Comparison of ENCODE assay signal across 8 mouse cellular contexts in the genomic region with DNA sequence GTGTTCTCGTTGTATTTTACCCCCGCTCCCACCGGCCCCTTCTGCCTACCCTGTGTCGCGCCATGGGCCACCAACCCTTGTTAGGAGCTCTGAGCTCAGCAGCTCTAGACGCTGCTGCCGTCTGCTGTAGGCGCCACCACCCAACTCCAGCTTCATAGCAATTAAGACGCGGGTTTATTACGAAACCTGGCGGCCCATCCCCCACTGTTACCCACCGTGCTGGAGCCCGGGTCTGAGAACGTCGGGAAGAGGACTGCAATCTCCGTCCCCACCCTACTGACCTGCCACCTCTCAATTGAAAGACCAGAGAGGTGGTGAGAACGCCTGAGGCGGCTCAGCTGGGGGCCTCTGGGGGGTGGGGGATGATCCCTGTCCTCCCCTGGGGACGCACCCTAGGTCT. TPM values are rescaled to one million over a fixed set of nuclear protein-coding genes. Genes with fewer than 3 reads are reported as not detected.
A peak's percentile ranks its signal among the peaks of the same experiment; 100 is the strongest.
DNase-seq lines count a peak whose midpoint lies in the region; ATAC-seq and TF ChIP-seq lines count a peak whose summit lies in the region.

No protein-coding gene starts in this region.

- no peak for DNase-seq in kidney, postnatal 0 days (ENCODE audit: low spot score)
- no peak for DNase-seq in kidney, adult 11 months
- no peak for DNase-seq in ES-E14 (ENCODE audit: low read depth, low spot score)
- DNase-seq in limb, embryonic 11.5 days (ENCODE audit: low spot score): peak; percentile 75
- DNase-seq in naive thymus-derived CD4-positive, alpha-beta T cell, adult 2 months (ENCODE audit: low read depth): peak; percentile 65

- peak overlapping the region; percentile 24 for H3K4me3 ChIP-seq in kidney, postnatal 0 days (replicated peaks; ENCODE audit: low read depth, low read length)
- H3K4me3 ChIP-seq in ES-E14 (ENCODE audit: insufficient read depth in 1 of 2, low read depth in 1 of 2, low read length in 2 of 2, poor library complexity in 1 of 2, severe bottlenecking in 1 of 2): peak overlapping the region in 1 of 2 experiments; percentile 85; a peak in 3 of 4 replicates
- H3K4me3 ChIP-seq in forebrain, embryonic 12.5 days (replicated peaks): peak overlapping the region; percentile 44
- H3K4me3 ChIP-seq in limb, embryonic 11.5 days (ENCODE audit: low read depth, low read length): peak overlapping the region; percentile 56

- no peak for ATAC-seq in kidney, postnatal 0 days (replicated peaks; ENCODE audit: low FRiP score, low read depth)
- no peak for ATAC-seq in forebrain, embryonic 12.5 days (ENCODE audit: low FRiP score)
- no peak for ATAC-seq in limb, embryonic 11.5 days (ENCODE audit: insufficient number of reproducible peaks, low FRiP score, low TSS enrichment, low read depth)
- ATAC-seq in erythroblast, adult 5-6 weeks (replicated peaks; ENCODE audit: low FRiP score, poor library complexity, severe bottlenecking): no peak
- no peak for ATAC-seq in monocyte, adult 5-6 weeks (replicated peaks; ENCODE audit: insufficient number of reproducible peaks, low FRiP score, low TSS enrichment, poor library complexity, severe bottlenecking)

- in situ Hi-C loops in ES-E14 (cut with MboI; ENCODE audit: low sequenced_read_pairs in 2 of 2, unreplicated experiment in 2 of 2): no loop called here

- peak overlapping the region; percentile 94 for H3K4me2 ChIP-seq in kidney, postnatal 0 days (ENCODE audit: low read length)
- H3K4me2 ChIP-seq in forebrain, embryonic 12.5 days: peak overlapping the region; percentile 73
- peak overlapping the region; percentile 81 for H3K4me2 ChIP-seq in limb, embryonic 11.5 days (ENCODE audit: low read depth, severe bottlenecking)

- H3K27ac ChIP-seq in kidney, postnatal 0 days: no peak overlapping the region
- no peak overlapping the region for H3K27ac ChIP-seq in ES-E14 (ENCODE audit: insufficient read depth, low read depth, low read length, poor library complexity, severe bottlenecking)
- H3K27ac ChIP-seq in forebrain, embryonic 12.5 days: no peak overlapping the region
- H3K27ac ChIP-seq in limb, embryonic 11.5 days (replicated peaks; ENCODE audit: low read depth, low read length): no peak overlapping the region

- TF ChIP-seq CTCF in kidney, postnatal 0 days (IDR thresholded peaks at IDR 0.05; ENCODE audit: low read depth): no peak

- peaks cover 12% of the 10 kb centered on the region for H3K27me3 ChIP-seq in kidney, postnatal 0 days (ENCODE audit: insufficient read depth, low read length)
- peaks cover 72% of the 10 kb centered on the region for H3K27me3 ChIP-seq in forebrain, embryonic 12.5 days
- peaks cover 37% of the 10 kb centered on the region for H3K27me3 ChIP-seq in limb, embryonic 11.5 days (ENCODE audit: control insufficient read depth, insufficient read depth, low read length)

- peaks cover 47% of the 10 kb centered on the region for H3K4me1 ChIP-seq in kidney, postnatal 0 days (replicated peaks; ENCODE audit: insufficient read depth, low read length)
- peaks cover 10 to 49% of the 10 kb centered on the region in 2 experiments for H3K4me1 ChIP-seq in ES-E14 (ENCODE audit: control insufficient read depth in 2 of 2, insufficient read depth in 2 of 2, low read length in 2 of 2, poor library complexity in 1 of 2)
- peaks cover 80% of the 10 kb centered on the region for H3K4me1 ChIP-seq in forebrain, embryonic 12.5 days
- peaks cover 70% of the 10 kb centered on the region for H3K4me1 ChIP-seq in limb, embryonic 11.5 days (ENCODE audit: control insufficient read depth, insufficient read depth, low read length)

- H3K9ac ChIP-seq in kidney, postnatal 0 days (ENCODE audit: low read depth, low read length): peak overlapping the region; percentile 41; the same call in 1 of the 2 replicates
- H3K9ac ChIP-seq in ES-E14 (ENCODE audit: insufficient read depth, low read depth, low read length, poor library complexity, severe bottlenecking): peak overlapping the region; percentile 27; the same call in 1 of the 2 replicates
- peak overlapping the region; percentile 29 for H3K9ac ChIP-seq in forebrain, embryonic 12.5 days
- no peak overlapping the region; the same call in 1 of the 2 replicates for H3K9ac ChIP-seq in limb, embryonic 11.5 days (ENCODE audit: low read length)

- 3% methylated on average over 20 of the region's 20 CpGs for WGBS in kidney, postnatal 0 days
- WGBS in forebrain, embryonic 12.5 days: under 1% methylated on average over 20 of the region's 20 CpGs
- under 1% methylated on average over 20 of the region's 20 CpGs for WGBS in limb, embryonic 11.5 days

- no peaks in the 10 kb centered on the region for H3K36me3 ChIP-seq in kidney, postnatal 0 days (ENCODE audit: insufficient read depth, low read length)
- H3K36me3 ChIP-seq in ES-E14 (ENCODE audit: control insufficient read depth, insufficient read depth, low read length, poor library complexity, severe bottlenecking): peaks cover 10% of the 10 kb centered on the region; the same call in 1 of the 2 replicates
- H3K36me3 ChIP-seq in forebrain, embryonic 12.5 days (replicated peaks): no peaks in the 10 kb centered on the region
- H3K36me3 ChIP-seq in limb, embryonic 11.5 days (ENCODE audit: control insufficient read depth, insufficient read depth, low read length): no peaks in the 10 kb centered on the region

- H3K9me3 ChIP-seq in kidney, postnatal 0 days (replicated peaks; ENCODE audit: low read length): no peaks in the 10 kb centered on the region
- H3K9me3 ChIP-seq in ES-E14 (ENCODE audit: control insufficient read depth, insufficient read depth, low read depth, low read length): no peaks in the 10 kb centered on the region
- H3K9me3 ChIP-seq in forebrain, embryonic 12.5 days: no peaks in the 10 kb centered on the region
- H3K9me3 ChIP-seq in limb, embryonic 11.5 days (ENCODE audit: control insufficient read depth, low read length): no peaks in the 10 kb centered on the region

TF ChIP-seq in ES-E14, 5 proteins besides CTCF, POLR2A, EP300 and RAD21:
- TF ChIP-seq HCFC1 (IDR thresholded peaks at IDR 0.05; ENCODE audit: borderline replicate concordance, insufficient read depth, low read length) (no peak), CHD2 (IDR thresholded peaks at IDR 0.05; ENCODE audit: low read depth, low read length) (no peak), ZC3H11A (IDR thresholded peaks at IDR 0.05; ENCODE audit: borderline replicate concordance, low read depth, low read length) (no peak), MAFK (IDR thresholded peaks at IDR 0.05; ENCODE audit: insufficient read depth, low read depth, low read length) (no peak), ZNF384 (IDR thresholded peaks at IDR 0.05; ENCODE audit: low read depth, low read length) (no peak)

RNA-seq across cellular contexts. Expression of gene Gadd45b, which starts 2.3 kb away (rescaled TPM):
- 17.4 and 20.8 TPM in 2 replicates for polyA plus RNA-seq in kidney, postnatal 0 days (2015; fragmentation: Nextera tagmentation; extraction: Ambion mirVana)
- total RNA-seq in ES-E14 (2012; rRNA removed): 26.4 and 36.0 TPM in 2 replicates
- 8.2 and 9.8 TPM in 2 replicates for polyA plus RNA-seq in forebrain, embryonic 12.5 days (2016; fragmentation: Nextera tagmentation; extraction: Ambion mirVana)
- 10.9 and 12.3 TPM in 2 replicates for polyA plus RNA-seq in limb, embryonic 11.5 days (2014; fragmentation: Nextera tagmentation; extraction: Ambion mirVana)
- total RNA-seq in erythroblast, adult 5-6 weeks (2015; ENCODE audit: low replicate concordance): 2.3 and 10.6 TPM in 2 replicates
- total RNA-seq in erythroblast, adult 5-6 weeks (2017; ENCODE audit: low replicate concordance): 3.2 and 4.9 TPM in 2 replicates
- 18.9 to 25.8 TPM (median 22.5 TPM) in 3 replicates for total RNA-seq in monocyte, adult 5-6 weeks (2017)

RNA-seq across cellular contexts. Expression of gene Lmnb2, which starts 14.2 kb away (rescaled TPM):
- polyA plus RNA-seq in kidney, postnatal 0 days (2015; fragmentation: Nextera tagmentation; extraction: Ambion mirVana): 21.9 and 26.0 TPM in 2 replicates
- total RNA-seq in ES-E14 (2012; rRNA removed): 66.5 and 88.2 TPM in 2 replicates
- 67.7 and 73.8 TPM in 2 replicates for polyA plus RNA-seq in forebrain, embryonic 12.5 days (2016; fragmentation: Nextera tagmentation; extraction: Ambion mirVana)
- polyA plus RNA-seq in limb, embryonic 11.5 days (2014; fragmentation: Nextera tagmentation; extraction: Ambion mirVana): 23.3 and 26.7 TPM in 2 replicates
- 2.7 and 7.3 TPM in 2 replicates for total RNA-seq in erythroblast, adult 5-6 weeks (2015; ENCODE audit: low replicate concordance)
- 9.3 and 9.7 TPM in 2 replicates for total RNA-seq in erythroblast, adult 5-6 weeks (2017; ENCODE audit: low replicate concordance)
- 2.3 to 8.5 TPM (median 3.8 TPM) in 3 replicates for total RNA-seq in monocyte, adult 5-6 weeks (2017)

RNA-seq across cellular contexts. Expression of gene Timm13, which starts 31.4 kb away (rescaled TPM):
- polyA plus RNA-seq in kidney, postnatal 0 days (2015; fragmentation: Nextera tagmentation; extraction: Ambion mirVana): 434 and 437 TPM in 2 replicates
- 219 and 244 TPM in 2 replicates for total RNA-seq in ES-E14 (2012; rRNA removed)
- 311 and 314 TPM in 2 replicates for polyA plus RNA-seq in forebrain, embryonic 12.5 days (2016; fragmentation: Nextera tagmentation; extraction: Ambion mirVana)
- 336 and 355 TPM in 2 replicates for polyA plus RNA-seq in limb, embryonic 11.5 days (2014; fragmentation: Nextera tagmentation; extraction: Ambion mirVana)
- 12.1 and 17.6 TPM in 2 replicates for total RNA-seq in erythroblast, adult 5-6 weeks (2015; ENCODE audit: low replicate concordance)
- 14.1 and 24.7 TPM in 2 replicates for total RNA-seq in erythroblast, adult 5-6 weeks (2017; ENCODE audit: low replicate concordance)
- 14.6 to 43.9 TPM (median 30.8 TPM) in 3 replicates for total RNA-seq in monocyte, adult 5-6 weeks (2017)

Comparison
In these comparisons a context has a peak if more than half of its experiments do, and no peak if none do; other contexts are left out.
1. DNase-seq: peak in limb, embryonic 11.5 days (single experiment) and naive thymus-derived CD4-positive, alpha-beta T cell, adult 2 months (single experiment); none in kidney, postnatal 0 days (single experiment), kidney, adult 11 months (single experiment) and ES-E14 (single experiment).
2. Peak in every context shown above with its lines, with median percentiles within 50 percentile points of each other: H3K4me2 ChIP-seq.